Mouse (Mus musculus) C2C12 (cell line): Measurements from ENCODE around the gene 2610507B11Rik.

Source experiments
- CEBPB ChIP-seq: IDR thresholded peaks from one replicate; pipeline ENCODE4 v1.6.1; 2011; ENCODE audit warnings: low read depth, mild to moderate bottlenecking, control low read depth, moderate library complexity
- CTCF ChIP-seq: IDR thresholded peaks from one replicate; pipeline ENCODE4 v1.5.1; 2011; ENCODE audit not compliant: control insufficient read depth, insufficient read depth, insufficient read length
- FOSL1 ChIP-seq: IDR thresholded peaks from one replicate; pipeline ENCODE4 v1.8.0; 2011; ENCODE audit warnings: mild to moderate bottlenecking, low read length; ENCODE audit not compliant: poor library complexity, insufficient read depth, severe bottlenecking
- MAX ChIP-seq: IDR thresholded peaks from one replicate; pipeline ENCODE4 v1.6.1; 2011; ENCODE audit warnings: mild to moderate bottlenecking, control low read depth
- MYOD1 ChIP-seq: IDR thresholded peaks from one replicate; pipeline ENCODE4 v1.6.1; 2011; ENCODE audit warnings: low read depth; ENCODE audit not compliant: control insufficient read depth, insufficient read length
- MYOG ChIP-seq: IDR thresholded peaks from one replicate; pipeline ENCODE4 v1.6.1; 2011; ENCODE audit not compliant: control insufficient read depth, insufficient read length; ENCODE audit errors: extremely low read depth
- USF1 ChIP-seq: IDR thresholded peaks from one replicate; pipeline ENCODE4 v1.6.1; 2011; ENCODE audit warnings: low read depth, mild to moderate bottlenecking, control low read depth, moderate library complexity

DNA sequence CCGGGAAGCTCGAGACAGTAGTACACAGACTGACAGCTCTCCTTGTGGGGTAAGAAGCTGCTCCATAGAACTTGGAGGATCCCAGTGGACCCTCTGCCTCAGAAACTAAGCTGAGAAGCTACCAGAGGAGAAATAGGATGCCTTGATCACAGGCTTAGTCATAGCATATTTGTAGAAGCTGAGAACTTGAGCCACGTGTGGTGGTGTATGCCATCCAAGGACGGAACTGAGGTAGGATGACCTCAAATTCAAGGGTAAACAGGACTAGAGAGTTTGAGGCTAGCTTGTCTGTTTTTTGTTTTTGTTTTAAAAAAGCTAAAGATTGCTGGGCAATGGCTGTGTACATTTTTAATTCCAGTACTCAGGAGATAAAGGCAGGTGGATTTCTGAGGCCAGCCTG is 43.7 kb downstream of the 2610507B11Rik start:
- no peak for TF ChIP-seq CTCF
- TF ChIP-seq MAX = no peak
- no peak for TF ChIP-seq FOSL1
- no peak for TF ChIP-seq MYOG
- TF ChIP-seq CEBPB = no peak
- TF ChIP-seq MYOD1 = no peak
- no peak for TF ChIP-seq USF1
